Mouse (Mus musculus) liver, postnatal 0 days (tissue): Measurements from ENCODE around the gene Iqck.

Source experiments
- CTCF ChIP-seq: sonication (generic); IDR thresholded peaks from 2 replicates; pipeline ENCODE4 v1.5.1; 2016; ENCODE audit warnings: antibody characterized with exemption, low read depth
- EP300 ChIP-seq: IDR thresholded peaks from 2 replicates; pipeline ENCODE4 v1.6.1; 2016; ENCODE audit warnings: antibody characterized with exemption, low read depth, mild to moderate bottlenecking

DNA sequence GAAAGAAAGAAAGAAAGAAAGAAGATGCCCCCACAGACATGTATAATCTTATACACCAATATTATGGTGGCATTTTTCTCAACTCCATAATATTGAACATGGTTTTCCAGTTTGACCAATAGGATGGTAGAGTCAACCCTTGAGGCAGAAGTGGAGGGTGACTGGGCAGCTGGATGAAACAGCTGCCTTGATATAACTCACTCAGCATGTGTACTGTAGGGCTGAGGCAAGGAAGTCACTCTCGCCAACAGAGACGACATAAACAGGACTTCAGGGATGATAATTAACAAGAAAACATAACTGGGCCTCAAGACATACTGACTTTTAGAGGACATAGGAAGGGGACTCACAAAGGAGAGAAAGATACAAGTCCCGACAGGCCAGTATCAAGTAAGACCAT lies 946 bp upstream of the Iqck start:
- TF ChIP-seq CTCF (no peak), EP300 (no peak)
